18 mouse cellular contexts compared by ENCODE assay signal in the genomic region with DNA sequence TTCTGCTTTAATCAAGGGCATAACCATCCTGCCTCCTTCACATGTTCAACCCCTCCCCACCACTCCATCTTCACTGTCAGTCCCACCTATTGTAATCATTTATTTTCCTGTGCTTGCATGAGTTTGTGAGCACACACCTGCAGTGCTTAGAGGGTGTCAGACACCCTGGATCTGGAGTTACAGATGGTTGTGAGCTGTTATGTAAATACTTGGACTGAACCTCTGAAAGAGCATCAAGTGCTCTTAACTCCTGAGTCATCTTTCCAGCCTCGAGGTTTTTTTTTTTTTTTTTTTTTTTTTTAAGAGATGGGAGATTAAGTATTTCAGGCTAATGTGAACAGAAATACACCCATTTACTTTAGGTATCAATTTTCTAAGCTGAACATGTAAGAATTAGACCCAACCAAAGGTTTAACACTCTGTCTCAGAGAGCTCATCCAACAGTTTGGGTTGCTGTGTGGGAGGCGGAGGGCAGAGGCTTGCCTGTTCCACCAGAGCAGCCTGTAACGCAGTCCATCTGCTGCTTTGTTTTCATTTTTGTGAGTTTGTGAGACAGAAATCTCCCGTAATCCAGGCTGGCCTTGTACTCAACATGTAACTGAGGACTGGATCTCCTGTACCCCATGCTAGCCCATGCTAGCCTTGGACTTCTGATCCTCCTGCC. TPM values are rescaled to one million over a fixed set of nuclear protein-coding genes. Genes with fewer than 3 reads are reported as not detected.
DNase-seq lines count a peak whose midpoint lies in the region; ATAC-seq lines count a peak whose summit lies in the region.
"Had no signal": no experiment of that assay in that cellular context is flagged by ENCODE, and none has a peak within 500 bp of the region (broad histone marks: within the 10 kb centered on the region; RNA-seq: fewer than 3 reads in every experiment).

No protein-coding gene starts in this region.

- no peak for DNase-seq in frontal cortex, postnatal 25 days (ENCODE audit: low spot score in 2 of 2)
- peak; percentile 72 for DNase-seq in layer of hippocampus, adult 11-12 months (ENCODE audit: low spot score)
- no peak for DNase-seq in layer of hippocampus, postnatal 25 days (ENCODE audit: extremely low spot score in 1 of 2, low spot score in 1 of 2)
- peak; percentile 67 for DNase-seq in 3T3-L1 (ENCODE audit: low read depth, low spot score)
- DNase-seq in layer of hippocampus, adult 8-10 months (ENCODE audit: low spot score in 2 of 2): peak; percentile 50 to 65
- no peak for DNase-seq in gastrocnemius, postnatal 14 days
- DNase-seq: adrenal gland, postnatal 10 days; cerebellum, adult 8-10 months; embryo, embryonic 11 days; gastrocnemius, adult 2 months; heart, adult 2 months; liver; lung, adult 2 months; midbrain, embryonic 14.5 days had no signal

- ATAC-seq in frontal cortex, adult (ENCODE audit: low TSS enrichment): peak; percentile 71
- ATAC-seq: inflammation-experienced regulatory T-cells, adult 6 months had no signal

- intact Hi-C loops in gastrocnemius, postnatal 14 days (cut with DNase I; ENCODE audit: low total_unique reads): no loop called here

RNA-seq across cellular contexts. Expression of a gene that starts 7.2 kb away (rescaled TPM):
- total RNA-seq in layer of hippocampus, postnatal 25 days (2021): not detected
- total RNA-seq in layer of hippocampus, adult 8-10 months (2022): not detected
- not detected for total RNA-seq in gastrocnemius, postnatal 14 days (2021)
- total RNA-seq: adrenal gland, postnatal 10 days; G1E; gastrocnemius, adult 2 months; heart, adult 2 months; left cerebral cortex, adult 8-10 months had no signal

RNA-seq across cellular contexts. Expression of a gene that starts 8.1 kb away (rescaled TPM):
- 1 to 10 TPM; 1.7 to 2.1 TPM for total RNA-seq in layer of hippocampus, postnatal 25 days (2021)
- total RNA-seq in layer of hippocampus, adult 8-10 months (2022): 10 to 100 TPM in 2 of 4 experiments, 1 to 10 TPM in 2; 1.5 to 19.0 (median 9.9) TPM
- 1 to 10 TPM; 1.5 to 2.0 TPM for total RNA-seq in gastrocnemius, postnatal 14 days (2021)
- total RNA-seq: G1E had no signal

Comparison
In these comparisons a context has a peak if more than half of its experiments do, and no peak if none do; other contexts are left out.
1. DNase-seq: peak in layer of hippocampus, adult 11-12 months (single experiment), 3T3-L1 (single experiment) and layer of hippocampus, adult 8-10 months (2 of 2); none in frontal cortex, postnatal 25 days (0 of 2), layer of hippocampus, postnatal 25 days (0 of 2) and gastrocnemius, postnatal 14 days (single experiment).